In genomic region chr8:8973769-8974168, GRCm38 (mm10) we compare ENCODE assay signal across 26 mouse cellular contexts.
DNase-seq lines count a peak whose midpoint lies in the region; ATAC-seq and TF ChIP-seq lines count a peak whose summit lies in the region.
"Had no signal": no experiment of that assay in that cellular context is flagged by ENCODE, and none has a peak within 500 bp of the region (broad histone marks: within the 10 kb centered on the region; RNA-seq: fewer than 3 reads in every experiment).

No protein-coding gene starts in this region.

- no peaks in the 10 kb centered on the region for H3K27me3 ChIP-seq in heart, embryonic 10.5 days (ENCODE audit: insufficient read depth, poor library complexity, severe bottlenecking)
- no peaks in the 10 kb centered on the region for H3K27me3 ChIP-seq in heart, embryonic 14.5 days (ENCODE audit: control insufficient read depth, insufficient read depth, low read length)
- H3K27me3 ChIP-seq in intestine, embryonic 14.5 days (replicated peaks; ENCODE audit: control insufficient read depth, insufficient read depth, low read length): no peaks in the 10 kb centered on the region
- H3K27me3 ChIP-seq in intestine, postnatal 0 days (replicated peaks; ENCODE audit: control insufficient read depth, insufficient read depth, low read length): no peaks in the 10 kb centered on the region
- no peaks in the 10 kb centered on the region for H3K27me3 ChIP-seq in kidney, embryonic 16.5 days (ENCODE audit: insufficient read depth, low read length)
- H3K27me3 ChIP-seq: embryonic facial prominence, embryonic 15.5 days; hindbrain, embryonic 12.5 days had no signal

- no peak for ATAC-seq in heart, embryonic 14.5 days (ENCODE audit: insufficient number of reproducible peaks, insufficient read depth, low FRiP score, low read depth)
- ATAC-seq in intestine, embryonic 14.5 days (replicated peaks; ENCODE audit: low FRiP score, low TSS enrichment, low read depth): no peak
- ATAC-seq in intestine, postnatal 0 days: no peak
- peak; percentile 19; the same call in 1 of the 2 replicates for ATAC-seq in common myeloid progenitor, adult 5-6 weeks (replicated peaks; ENCODE audit: low read depth, poor library complexity, severe bottlenecking)
- no peak for ATAC-seq in kidney, embryonic 16.5 days (ENCODE audit: low FRiP score, low TSS enrichment)
- ATAC-seq: CD4-positive, CD25-positive, alpha-beta regulatory T cell, adult 4 months; forebrain, embryonic 14.5 days; hindbrain, embryonic 16.5 days; inflammation-experienced regulatory T-cells, adult 6 months had no signal

- H3K9ac ChIP-seq in heart, embryonic 14.5 days (ENCODE audit: low read length): no peak overlapping the region
- no peak overlapping the region for H3K9ac ChIP-seq in intestine, embryonic 14.5 days (ENCODE audit: low read length)
- no peak overlapping the region for H3K9ac ChIP-seq in intestine, postnatal 0 days (ENCODE audit: low read depth, low read length)
- H3K9ac ChIP-seq in kidney, embryonic 16.5 days (replicated peaks; ENCODE audit: low read length): no peak overlapping the region
- H3K9ac ChIP-seq: embryonic facial prominence, embryonic 15.5 days; hindbrain, embryonic 12.5 days had no signal

- peak overlapping the region; percentile 27; the same call in 1 of the 2 replicates for H3K4me2 ChIP-seq in heart, embryonic 14.5 days (ENCODE audit: low read length)
- no peak overlapping the region for H3K4me2 ChIP-seq in intestine, embryonic 14.5 days (ENCODE audit: low read length)
- no peak overlapping the region for H3K4me2 ChIP-seq in intestine, postnatal 0 days (replicated peaks; ENCODE audit: low read depth)
- no peak overlapping the region for H3K4me2 ChIP-seq in kidney, embryonic 16.5 days (replicated peaks; ENCODE audit: low read depth, low read length)
- H3K4me2 ChIP-seq: embryonic facial prominence, embryonic 15.5 days; hindbrain, embryonic 12.5 days had no signal

- peak; percentile 55 for DNase-seq in heart, adult 11 months
- no peak for DNase-seq in heart, embryonic 10.5 days (ENCODE audit: low spot score)
- no peak for DNase-seq in heart, adult 8-10 months (ENCODE audit: low spot score)
- peak; percentile 47 for DNase-seq in intestine, embryonic 14.5 days (ENCODE audit: low spot score)
- DNase-seq: adrenal gland, adult 8-10 months; adrenal gland, postnatal 36 days; B cell, adult 2 months; cerebellum, adult 2 months; cerebellum, postnatal 10 days; embryo, embryonic 11 days; gastrocnemius, postnatal 36 days; heart, adult 2 months; kidney, adult 18-20 months had no signal

- no peak overlapping the region for H3K4me3 ChIP-seq in heart, embryonic 10.5 days
- H3K4me3 ChIP-seq in heart, embryonic 14.5 days (ENCODE audit: control insufficient read depth in 1 of 2, insufficient read depth in 1 of 2, low read depth in 1 of 2, low read length in 2 of 2): no peak overlapping the region
- no peak overlapping the region for H3K4me3 ChIP-seq in intestine, embryonic 14.5 days (ENCODE audit: low read depth, low read length)
- no peak overlapping the region for H3K4me3 ChIP-seq in intestine, postnatal 0 days (ENCODE audit: low read depth, low read length)
- no peak overlapping the region for H3K4me3 ChIP-seq in kidney, embryonic 16.5 days (ENCODE audit: low read length)
- H3K4me3 ChIP-seq: embryonic facial prominence, embryonic 15.5 days; erythroblast, embryonic 14.5 days; forebrain, embryonic 10.5 days; heart, adult 2 months; hindbrain, embryonic 12.5 days had no signal

- no peaks in the 10 kb centered on the region; the same call in 1 of the 2 replicates for H3K4me1 ChIP-seq in heart, embryonic 10.5 days
- H3K4me1 ChIP-seq in heart, embryonic 14.5 days (ENCODE audit: control insufficient read depth in 2 of 2, insufficient read depth in 2 of 2, low read length in 2 of 2): peaks cover 12 to 15% of the 10 kb centered on the region in 2 experiments; a peak in 3 of 4 replicates
- peaks cover 5% of the 10 kb centered on the region; the same call in 1 of the 2 replicates for H3K4me1 ChIP-seq in intestine, embryonic 14.5 days (replicated peaks; ENCODE audit: control insufficient read depth, insufficient read depth, low read length)
- no peaks in the 10 kb centered on the region for H3K4me1 ChIP-seq in intestine, postnatal 0 days (replicated peaks; ENCODE audit: control insufficient read depth, insufficient read depth, low read length)
- H3K4me1 ChIP-seq in kidney, embryonic 16.5 days (ENCODE audit: insufficient read depth, low read length): no peaks in the 10 kb centered on the region
- H3K4me1 ChIP-seq: hindbrain, embryonic 12.5 days had no signal

- WGBS in heart, embryonic 10.5 days: 38% methylated on average over 6 of the region's 6 CpGs
- 23% methylated on average over 6 of the region's 6 CpGs for WGBS in heart, embryonic 14.5 days
- WGBS in intestine, embryonic 14.5 days: 64% methylated on average over 6 of the region's 6 CpGs
- WGBS in intestine, postnatal 0 days: 67% methylated on average over 6 of the region's 6 CpGs
- 60% methylated on average over 6 of the region's 6 CpGs for WGBS in kidney, embryonic 16.5 days

- no peaks in the 10 kb centered on the region for H3K36me3 ChIP-seq in heart, embryonic 10.5 days
- H3K36me3 ChIP-seq in heart, embryonic 14.5 days (ENCODE audit: control insufficient read depth, insufficient read depth, low read length): no peaks in the 10 kb centered on the region
- H3K36me3 ChIP-seq in intestine, embryonic 14.5 days (ENCODE audit: control insufficient read depth, insufficient read depth, low read length): no peaks in the 10 kb centered on the region
- no peaks in the 10 kb centered on the region for H3K36me3 ChIP-seq in intestine, postnatal 0 days (ENCODE audit: control insufficient read depth, insufficient read depth)
- no peaks in the 10 kb centered on the region for H3K36me3 ChIP-seq in kidney, embryonic 16.5 days (ENCODE audit: insufficient read depth, low read length)
- H3K36me3 ChIP-seq: embryonic facial prominence, embryonic 15.5 days; forebrain, embryonic 10.5 days; G1E; hindbrain, embryonic 12.5 days had no signal

- H3K27ac ChIP-seq in heart, embryonic 10.5 days: no peak overlapping the region
- no peak overlapping the region for H3K27ac ChIP-seq in heart, embryonic 14.5 days (replicated peaks in 1 of 2; ENCODE audit: control insufficient read depth in 1 of 2, insufficient read depth in 1 of 2, low read depth in 2 of 2, low read length in 2 of 2)
- no peak overlapping the region for H3K27ac ChIP-seq in intestine, embryonic 14.5 days (ENCODE audit: low read depth)
- H3K27ac ChIP-seq in intestine, postnatal 0 days (ENCODE audit: low read depth, low read length): no peak overlapping the region
- no peak overlapping the region for H3K27ac ChIP-seq in kidney, embryonic 16.5 days (ENCODE audit: low read length)
- H3K27ac ChIP-seq: embryonic facial prominence, embryonic 15.5 days; forebrain, embryonic 10.5 days; heart, adult 2 months; hindbrain, embryonic 12.5 days had no signal

- no peak for TF ChIP-seq CTCF in intestine, postnatal 0 days (IDR thresholded peaks at IDR 0.05; ENCODE audit: low read depth)

- no peaks in the 10 kb centered on the region for H3K9me3 ChIP-seq in heart, embryonic 10.5 days
- no peaks in the 10 kb centered on the region for H3K9me3 ChIP-seq in heart, embryonic 14.5 days (ENCODE audit: control insufficient read depth, low read length)
- H3K9me3 ChIP-seq in intestine, embryonic 14.5 days (ENCODE audit: control insufficient read depth, low read length): no peaks in the 10 kb centered on the region
- no peaks in the 10 kb centered on the region for H3K9me3 ChIP-seq in intestine, postnatal 0 days (ENCODE audit: control insufficient read depth)
- no peaks in the 10 kb centered on the region for H3K9me3 ChIP-seq in kidney, embryonic 16.5 days (ENCODE audit: low read length)
- H3K9me3 ChIP-seq: embryonic facial prominence, embryonic 15.5 days; forebrain, embryonic 10.5 days; G1E; hindbrain, embryonic 12.5 days had no signal

Comparison
In these comparisons a context has a peak if more than half of its experiments do, and no peak if none do; other contexts are left out.
1. DNase-seq: peak in heart, adult 11 months (single experiment) and intestine, embryonic 14.5 days (single experiment); none in heart, embryonic 10.5 days (single experiment) and heart, adult 8-10 months (single experiment).